In genomic region chr8:117569409-117569808, GRCm38 (mm10) we compare ENCODE assay signal across 9 mouse cellular contexts.
DNase-seq lines count a peak whose midpoint lies in the region; ATAC-seq and TF ChIP-seq lines count a peak whose summit lies in the region.
"Had no signal": no experiment of that assay in that cellular context is flagged by ENCODE, and none has a peak within 500 bp of the region (broad histone marks: within the 10 kb centered on the region; RNA-seq: fewer than 3 reads in every experiment).

No protein-coding gene starts in this region.

- intact Hi-C loops in heart, postnatal 25 days (cut with DNase I) = loop anchor here (10.0 kb wide), 1 partner anchor 365 kb away; no protein-coding TSS in a partner anchor
- intact Hi-C loops in left cerebral cortex, adult 2 months (cut with DNase I) = loop anchor here (2.0 kb wide), 1 partner anchor 95 kb away; no protein-coding TSS in a partner anchor

- H3K9me3 ChIP-seq in hindbrain, embryonic 14.5 days (ENCODE audit: control insufficient read depth, low read length) = no peaks in the 10 kb centered on the region
- no peaks in the 10 kb centered on the region for H3K9me3 ChIP-seq in hindbrain, embryonic 16.5 days (ENCODE audit: control insufficient read depth, low read length)

- H3K27me3 ChIP-seq in hindbrain, embryonic 14.5 days (ENCODE audit: control insufficient read depth, insufficient read depth, low read length) = no peaks in the 10 kb centered on the region
- H3K27me3 ChIP-seq in hindbrain, embryonic 16.5 days (replicated peaks; ENCODE audit: control insufficient read depth, insufficient read depth, low read length) = no peaks in the 10 kb centered on the region

- no peak overlapping the region for H3K27ac ChIP-seq in hindbrain, embryonic 14.5 days
- no peak overlapping the region for H3K27ac ChIP-seq in hindbrain, embryonic 16.5 days (ENCODE audit: low read depth, low read length)
- H3K27ac ChIP-seq in left cerebral cortex, adult 2 months = no peak overlapping the region

- WGBS in hindbrain, embryonic 14.5 days = 43% methylated on average over 5 of the region's 5 CpGs
- WGBS in hindbrain, embryonic 16.5 days = 40% methylated on average over 5 of the region's 5 CpGs

- TF ChIP-seq CTCF in left cerebral cortex, adult 2 months (IDR thresholded peaks at IDR 0.05) = peak; percentile 94

- H3K36me3 ChIP-seq in hindbrain, embryonic 14.5 days (replicated peaks; ENCODE audit: control insufficient read depth, insufficient read depth) = no peaks in the 10 kb centered on the region
- no peaks in the 10 kb centered on the region for H3K36me3 ChIP-seq in hindbrain, embryonic 16.5 days (ENCODE audit: control insufficient read depth, insufficient read depth, low read length)

- DNase-seq in hindbrain, embryonic 14.5 days (ENCODE audit: low spot score) = peak; percentile 75
- peak; percentile 81 for DNase-seq in ZHBTc4 (ENCODE audit: low read depth, low spot score)
- DNase-seq in cerebellum, postnatal 4 days (ENCODE audit: low spot score in 2 of 2) = peak; percentile 48 to 76
- DNase-seq in heart, postnatal 25 days (ENCODE audit: low spot score) = peak; percentile 13
- DNase-seq in left cerebral cortex, adult 2 months (ENCODE audit: extremely low spot score in 1 of 2, low spot score in 2 of 2) = peak; percentile 63 to 81
- peak; percentile 50 for DNase-seq in thymus, postnatal 25 days

- no peak overlapping the region for H3K4me3 ChIP-seq in hindbrain, embryonic 14.5 days (replicated peaks; ENCODE audit: low read length)
- no peak overlapping the region for H3K4me3 ChIP-seq in hindbrain, embryonic 16.5 days (ENCODE audit: low read length)
- no peak overlapping the region for H3K4me3 ChIP-seq in left cerebral cortex, adult 2 months
- H3K4me3 ChIP-seq: erythroblast, embryonic 14.5 days had no signal

- H3K9ac ChIP-seq in hindbrain, embryonic 14.5 days = no peak overlapping the region
- no peak overlapping the region for H3K9ac ChIP-seq in hindbrain, embryonic 16.5 days (ENCODE audit: low read depth, low read length)

- no peaks in the 10 kb centered on the region for H3K4me1 ChIP-seq in hindbrain, embryonic 14.5 days (replicated peaks; ENCODE audit: control insufficient read depth, insufficient read depth, low read length)
- no peaks in the 10 kb centered on the region for H3K4me1 ChIP-seq in hindbrain, embryonic 16.5 days (ENCODE audit: control insufficient read depth, insufficient read depth, low read depth, low read length)

- no peak for ATAC-seq in hindbrain, embryonic 14.5 days (ENCODE audit: low FRiP score)
- no peak for ATAC-seq in hindbrain, embryonic 16.5 days
- peak; percentile 63; the same call in 1 of the 2 replicates for ATAC-seq in monocyte, adult 5-6 weeks (replicated peaks; ENCODE audit: insufficient number of reproducible peaks, low FRiP score, low TSS enrichment, poor library complexity, severe bottlenecking)

- no peak overlapping the region for H3K4me2 ChIP-seq in hindbrain, embryonic 14.5 days (replicated peaks)
- no peak overlapping the region for H3K4me2 ChIP-seq in hindbrain, embryonic 16.5 days (ENCODE audit: low read length)

Comparison
In these comparisons a context has a peak if more than half of its experiments do, and no peak if none do; other contexts are left out.
1. DNase-seq: peak in every context shown above with its lines; median percentile 81 in ZHBTc4; 75 in hindbrain, embryonic 14.5 days; 72 in left cerebral cortex, adult 2 months; 62 in cerebellum, postnatal 4 days; 50 in thymus, postnatal 25 days; 13 in heart, postnatal 25 days.